Mouse (Mus musculus): ENCODE results near the gene Hsd17b11. TPM values are rescaled to one million over a fixed set of nuclear protein-coding genes. Genes with fewer than 3 reads are reported as not detected.

The Hsd17b11 gene
- total and polyA plus RNA-seq, 3 experiments: 9.4 to 25.8 (median 15.3) TPM

GRCm38 (mm10) chr5:104054938-104055337 lies 33.2 kb upstream of the Hsd17b11 start:
- Histone ChIP-seq H3K27ac (ENCODE audit: insufficient read depth, low read depth) (no peak overlapping the region), H3K36me3 (replicated peaks in 1 of 2; ENCODE audit: control insufficient read depth in 1 of 2, insufficient read depth in 1 of 2, low read length in 1 of 2) (peaks cover 12 to 90% of the 10 kb centered on the region in 2 experiments), H3K79me2 (replicated peaks; ENCODE audit: control insufficient read depth, extremely low read depth, insufficient read depth, poor library complexity, severe bottlenecking) (0 out of 2 replicates have a peak, but pooled peaks cover 4% of the 10 kb centered on the region), H3K4me2 (ENCODE audit: insufficient read depth, low read depth, poor library complexity, severe bottlenecking) (no peak overlapping the region), H3K27me3 (replicated peaks) (no peaks in the 10 kb centered on the region), H3K4me3 (replicated peaks in 1 of 3; ENCODE audit: low read depth in 2 of 3, low read length in 2 of 3, poor library complexity in 1 of 3) (no peak overlapping the region), H3K9me3 (replicated peaks; ENCODE audit: low read length) (no peaks in the 10 kb centered on the region), H3K9ac (ENCODE audit: insufficient read depth, low read depth) (no peak overlapping the region), H3K4me1 (ENCODE audit: control insufficient read depth in 1 of 2, insufficient read depth in 2 of 2) (peaks cover 3 to 10% of the 10 kb centered on the region in 2 experiments; a peak in 2 of 4 replicates)
- in situ Hi-C loops (cut with MboI; ENCODE audit: low pct_ligation_motif_present, low pct_unique_long_range_greater_than_20kb, low sequenced_read_pairs) (no loop called here), dilution Hi-C loops (cut with MboI; ENCODE audit: extremely low pct_ligation_motif_present, extremely low pct_unique_long_range_greater_than_20kb, low sequenced_read_pairs) (no loop called here)
- DNase-seq (ENCODE audit: extremely low read depth): no peak
- TF ChIP-seq ZC3H11A (IDR thresholded peaks at IDR 0.05; ENCODE audit: low read depth, low read length) (no peak), UBTF (IDR thresholded peaks at IDR 0.05; ENCODE audit: low read depth, low read length) (no peak), MAFK (IDR thresholded peaks at IDR 0.05; ENCODE audit: insufficient replicate concordance, low read length) (no peak), JUND (conservative IDR thresholded peaks at IDR 0.05; ENCODE audit: low read depth, low read length) (no peak), PAX5 (IDR thresholded peaks at IDR 0.05; ENCODE audit: low read length) (no peak), CTCF (conservative IDR thresholded peaks at IDR 0.05 in 1 of 2, IDR thresholded peaks at IDR 0.05 in 1 of 2; ENCODE audit: low read depth in 2 of 2, low read length in 2 of 2) (no peak), ZMIZ1 (IDR thresholded peaks at IDR 0.05; ENCODE audit: low read depth, low read length) (no peak), MYC (IDR thresholded peaks at IDR 0.05; ENCODE audit: low read depth, low read length) (no peak), MAZ (IDR thresholded peaks at IDR 0.05; ENCODE audit: low read depth, low read length) (no peak), TBP (conservative IDR thresholded peaks at IDR 0.05; ENCODE audit: low read depth, low read length) (no peak), USF2 (conservative IDR thresholded peaks at IDR 0.05; ENCODE audit: low read depth, low read length) (no peak), GABPA (IDR thresholded peaks at IDR 0.05; ENCODE audit: insufficient replicate concordance, low read depth, low read length) (no peak), POLR2A (IDR thresholded peaks at IDR 0.05; ENCODE audit: low read depth, low read length) (no peak), BHLHE40 (IDR thresholded peaks at IDR 0.05; ENCODE audit: low read depth, low read length) (no peak), POLR2AphosphoS2 (IDR thresholded peaks at IDR 0.05; ENCODE audit: low read depth, low read length) (no peak), HCFC1 (IDR thresholded peaks at IDR 0.05; ENCODE audit: low read depth, low read length) (no peak), CHD2 (IDR thresholded peaks at IDR 0.05; ENCODE audit: low read length) (no peak), SMC3 (IDR thresholded peaks at IDR 0.05; ENCODE audit: low read depth, low read length) (no peak), ZNF384 (IDR thresholded peaks at IDR 0.05; ENCODE audit: low read depth, low read length) (no peak), NELFE (IDR thresholded peaks at IDR 0.05; ENCODE audit: low read depth, low read length) (no peak)

- TF ChIP-seq CTCF (conservative IDR thresholded peaks at IDR 0.05 in 1 of 2, IDR thresholded peaks at IDR 0.05 in 1 of 2; ENCODE audit: low read depth in 2 of 2, low read length in 2 of 2) (peak; percentile 26 to 47; a peak in 3 of 4 replicates), TBP (conservative IDR thresholded peaks at IDR 0.05; ENCODE audit: low read depth, low read length) (no peak)
- H3K4me3 ChIP-seq (replicated peaks in 1 of 3; ENCODE audit: low read depth in 2 of 3, low read length in 2 of 3, poor library complexity in 1 of 3): no peak overlapping the region
- no peak overlapping the region for H3K4me2 ChIP-seq (ENCODE audit: insufficient read depth, low read depth, poor library complexity, severe bottlenecking)
- peaks cover 8 to 75% of the 10 kb centered on the region in 2 experiments for H3K36me3 ChIP-seq (replicated peaks in 1 of 2; ENCODE audit: control insufficient read depth in 1 of 2, insufficient read depth in 1 of 2, low read length in 1 of 2)
- no peak overlapping the region for H3K27ac ChIP-seq (ENCODE audit: insufficient read depth, low read depth)
- H3K4me1 ChIP-seq (ENCODE audit: control insufficient read depth in 1 of 2, insufficient read depth in 2 of 2): peaks cover 3 to 24% of the 10 kb centered on the region in 2 experiments; a peak in 2 of 4 replicates
- H3K9ac ChIP-seq (ENCODE audit: insufficient read depth, low read depth): no peak overlapping the region
- peak; percentile 64 for DNase-seq (ENCODE audit: extremely low read depth)
- in situ Hi-C loops (cut with MboI; ENCODE audit: low pct_ligation_motif_present, low pct_unique_long_range_greater_than_20kb, low sequenced_read_pairs) (no loop called here), dilution Hi-C loops (cut with MboI; ENCODE audit: extremely low pct_ligation_motif_present, extremely low pct_unique_long_range_greater_than_20kb, low sequenced_read_pairs) (no loop called here)
- H3K79me2 ChIP-seq (replicated peaks; ENCODE audit: control insufficient read depth, extremely low read depth, insufficient read depth, poor library complexity, severe bottlenecking): peaks cover 7% of the 10 kb centered on the region; the same call in 1 of the 2 replicates
- H3K9me3 ChIP-seq (replicated peaks; ENCODE audit: low read length): no peaks in the 10 kb centered on the region
- H3K27me3 ChIP-seq (replicated peaks): no peaks in the 10 kb centered on the region
These were observed 31.2 kb upstream of the Hsd17b11 start for GRCm38 (mm10) chr5:104052956-104053355.

Data from CH12.LX (cell line).